Mouse (Mus musculus) hindbrain, embryonic 15.5 days (tissue): ENCODE results near the gene Rp9. TPM values are rescaled to one million over a fixed set of nuclear protein-coding genes. Genes with fewer than 3 reads are reported as not detected.
"Not testable (repeated sequence)": the region's sequence is repeated elsewhere in the genome, so short reads cannot be mapped to it uniquely, and the experiment has no call there.

Source experiments
- ATAC-seq: fragments of 200-750 bp; cut with Nextera tagmentation; 2 replicates; pipeline ENCODE4 v1.8.0; 2017; ENCODE audit warnings: low read depth, moderate number of reproducible peaks, moderate TSS enrichment; ENCODE audit not compliant: low FRiP score
- H3K27ac ChIP-seq: fragments of 300-500 bp; sonication (generic); replicated peaks from 2 replicates; pipeline ENCODE4 v1.5.1; 2015; ENCODE audit warnings: mild to moderate bottlenecking, inconsistent platforms
- H3K27me3 ChIP-seq: fragments of 300-500 bp; sonication (generic); 2 replicates; pipeline ENCODE4 v1.6.1; 2015; ENCODE audit warnings: control low read depth, inconsistent platforms
- H3K36me3 ChIP-seq: fragments of 300-500 bp; sonication (generic); 2 replicates; pipeline ENCODE4 v1.6.1; 2015; ENCODE audit warnings: control low read depth, inconsistent platforms
- H3K4me1 ChIP-seq: fragments of 300-500 bp; sonication (generic); replicated peaks from 2 replicates; pipeline ENCODE4 v1.6.1; 2015; ENCODE audit warnings: control low read depth, inconsistent platforms
- H3K4me2 ChIP-seq: fragments of 300-500 bp; sonication (generic); 2 replicates; pipeline ENCODE4 v1.6.1; 2015; ENCODE audit warnings: moderate library complexity, mild to moderate bottlenecking, inconsistent platforms
- H3K4me3 ChIP-seq: fragments of 300-500 bp; sonication (generic); 2 replicates; pipeline ENCODE4 v1.5.1; 2015; ENCODE audit warnings: mild to moderate bottlenecking, inconsistent platforms
- H3K9ac ChIP-seq: fragments of 300-500 bp; sonication (generic); 2 replicates; pipeline ENCODE4 v1.6.1; 2015; ENCODE audit warnings: inconsistent platforms
- H3K9me3 ChIP-seq: fragments of 300-500 bp; sonication (generic); 2 replicates; pipeline ENCODE4 v1.6.1; 2016; ENCODE audit warnings: control low read depth, inconsistent platforms
- WGBS: fragments of 180-500 bp; shearing (Covaris S2); methylation state at CpG from one replicate; pipeline ENCODE4 v1.1.7; 2015; 5-methylcytosine and 5-hydroxymethylcytosine counted together
- polyA plus RNA-seq: library from polyadenylated mRNA; unstranded; fragments of >200 nt; fragmentation: Nextera tagmentation; extraction: Ambion mirVana; gene quantifications from 2 replicates; pipeline ENCODE4 v1.2.1, GENCODE M21; 2015

Gene Rp9
- polyA plus RNA-seq, 1 experiment from 2014 or later: 67.5 TPM

DNA sequence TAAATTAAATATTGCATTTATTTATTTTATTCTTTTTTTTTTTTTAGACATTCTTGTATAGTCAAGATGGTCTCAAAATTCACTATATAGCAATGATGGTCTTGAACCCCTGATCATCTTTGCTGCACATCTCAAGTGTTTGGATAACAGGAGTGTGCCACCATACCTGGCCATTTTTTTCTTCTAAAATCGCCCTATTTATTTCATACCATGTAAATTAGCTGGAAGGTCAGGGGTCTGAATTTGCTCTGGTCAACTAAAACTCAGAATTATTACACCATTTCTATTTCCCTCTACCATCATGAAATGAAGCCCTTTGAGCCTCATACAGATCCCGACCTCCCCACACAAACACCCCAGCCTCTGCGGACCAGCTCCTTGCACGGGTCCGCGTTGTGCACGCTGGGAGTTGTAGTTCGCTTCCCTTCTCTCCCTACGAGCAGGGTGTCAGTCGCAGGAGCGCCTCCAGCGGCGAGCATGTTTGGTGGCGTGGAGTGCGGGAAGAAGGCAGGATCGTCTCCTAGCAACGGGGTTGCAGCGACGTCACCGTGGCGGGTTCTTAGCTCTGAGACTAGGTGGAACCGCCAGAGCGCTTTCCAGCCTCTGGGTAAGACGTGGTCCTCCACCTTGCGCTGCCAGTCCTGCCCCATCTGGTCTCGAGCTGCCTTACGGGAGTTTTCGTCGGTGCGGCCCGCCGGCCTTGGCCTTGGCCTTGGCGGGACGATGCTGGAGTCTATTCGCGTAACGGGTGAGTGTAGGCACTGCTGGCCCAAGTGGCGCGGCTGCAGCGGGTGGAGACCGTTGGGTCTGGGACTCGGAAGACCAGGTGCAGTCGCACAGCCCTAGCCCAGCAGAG lies 58.3 kb downstream of the Rp9 start, which contains the start of gene 9530077C05Rik:
Gene 9530077C05Rik (plus strand): TSS at position 512 of the 856 bp plus-strand sequence.
- Histone ChIP-seq H3K27me3 (no peaks in the 10 kb centered on the region), H3K4me2 (peak within 1 kb of the TSS; percentile 69), H3K4me1 (peaks cover 11% of the 10 kb centered on the region), H3K9ac (peak within 1 kb of the TSS; percentile 76), H3K4me3 (peak within 1 kb of the TSS; percentile 74), H3K36me3 (no peaks in the 10 kb centered on the region), H3K27ac (peak within 1 kb of the TSS; percentile 87), H3K9me3 (no peaks in the 10 kb centered on the region)
- 1% methylated on average over 43 of the region's 43 CpGs for WGBS
- ATAC-seq: peak; percentile 99

GRCm38 (mm10) chr9:22409501-22409900 lies 60.0 kb downstream of the Rp9 start:
- no peak overlapping the region for H3K27ac ChIP-seq
- H3K4me3 ChIP-seq: no peak overlapping the region
- WGBS: 79% methylated on average over 7 of the region's 7 CpGs
- no peak overlapping the region for H3K4me2 ChIP-seq
- peaks cover 11% of the 10 kb centered on the region for H3K4me1 ChIP-seq
- no peak overlapping the region for H3K9ac ChIP-seq
- no peaks in the 10 kb centered on the region for H3K36me3 ChIP-seq
- H3K9me3 ChIP-seq: no peaks in the 10 kb centered on the region
- no peak for ATAC-seq
- no peaks in the 10 kb centered on the region for H3K27me3 ChIP-seq

DNA sequence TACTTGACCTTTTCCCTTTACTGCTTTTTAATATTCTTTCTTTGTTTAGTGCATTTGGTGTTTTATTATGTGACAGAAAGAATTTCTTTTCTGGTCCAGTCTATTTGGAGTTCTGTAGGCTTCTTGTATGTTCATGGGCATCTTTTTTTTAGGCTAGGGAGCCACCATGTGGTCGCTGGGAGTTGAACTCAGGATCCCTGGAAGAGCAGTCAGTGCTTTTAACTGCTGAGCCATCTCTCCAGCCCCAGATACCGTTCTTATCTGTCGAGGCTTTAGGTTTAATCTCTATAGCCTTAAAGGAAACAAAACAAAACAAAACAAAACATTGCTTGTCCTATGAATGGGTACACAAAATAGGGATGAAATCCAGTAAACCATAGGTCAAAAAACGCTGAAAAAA lies 61.2 kb downstream of the Rp9 start:
- H3K9me3 ChIP-seq, H3K36me3 ChIP-seq, H3K4me2 ChIP-seq, ATAC-seq, H3K4me1 ChIP-seq, H3K4me3 ChIP-seq, H3K27me3 ChIP-seq, H3K27ac ChIP-seq, H3K9ac ChIP-seq: not testable (repeated sequence)
- 42% methylated on average over 4 of the region's 4 CpGs for WGBS

GRCm38 (mm10) chr9:22407633-22408032 lies 61.9 kb downstream of the Rp9 start:
- not testable (repeated sequence) for H3K9ac ChIP-seq, H3K27me3 ChIP-seq, H3K4me2 ChIP-seq, H3K27ac ChIP-seq, H3K36me3 ChIP-seq, H3K4me3 ChIP-seq, H3K4me1 ChIP-seq, H3K9me3 ChIP-seq, ATAC-seq
- 84% methylated on average over 4 of the region's 4 CpGs for WGBS

GRCm38 (mm10) chr9:22405414-22405813 lies 64.1 kb downstream of the Rp9 start:
- no peak overlapping the region for H3K27ac ChIP-seq
- no peaks in the 10 kb centered on the region for H3K9me3 ChIP-seq
- H3K4me2 ChIP-seq: no peak overlapping the region
- no peaks in the 10 kb centered on the region for H3K4me1 ChIP-seq
- no peaks in the 10 kb centered on the region for H3K36me3 ChIP-seq
- H3K27me3 ChIP-seq: no peaks in the 10 kb centered on the region
- ATAC-seq: no peak
- 82% methylated on average over 3 of the region's 3 CpGs for WGBS
- H3K9ac ChIP-seq: no peak overlapping the region
- H3K4me3 ChIP-seq: no peak overlapping the region

DNA sequence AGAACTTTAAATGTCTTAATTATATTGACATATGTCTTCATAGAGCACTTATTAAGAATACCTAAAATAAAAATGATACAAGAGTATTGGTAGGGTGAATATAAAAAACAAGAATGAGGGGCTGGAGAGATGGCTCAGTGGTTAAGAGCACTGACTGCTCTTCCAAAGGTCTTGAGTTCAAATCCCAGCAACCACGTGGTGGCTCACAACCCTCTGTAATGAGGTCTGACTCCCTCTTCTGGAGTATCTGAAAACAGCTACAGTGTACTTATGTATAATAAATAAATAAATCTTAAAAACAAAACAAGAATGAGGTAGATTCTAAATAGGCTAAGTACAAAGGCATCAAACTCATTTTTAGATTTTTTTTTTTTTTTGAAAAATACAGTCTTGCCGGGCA lies 66.0 kb downstream of the Rp9 start:
- not testable (repeated sequence) for H3K27me3 ChIP-seq, H3K27ac ChIP-seq, H3K9me3 ChIP-seq, H3K4me2 ChIP-seq, H3K36me3 ChIP-seq, H3K4me1 ChIP-seq, H3K9ac ChIP-seq, H3K4me3 ChIP-seq, ATAC-seq
- WGBS: 65% methylated on average over 2 of the region's 2 CpGs

- H3K4me3 ChIP-seq: no peak overlapping the region
- no peaks in the 10 kb centered on the region for H3K4me1 ChIP-seq
- WGBS: 85% methylated on average over 3 of the region's 3 CpGs
- ATAC-seq: no peak
- no peak overlapping the region for H3K4me2 ChIP-seq
- no peaks in the 10 kb centered on the region for H3K27me3 ChIP-seq
- no peaks in the 10 kb centered on the region for H3K36me3 ChIP-seq
- no peak overlapping the region for H3K9ac ChIP-seq
- H3K27ac ChIP-seq: no peak overlapping the region
- H3K9me3 ChIP-seq: no peaks in the 10 kb centered on the region
Measured at GRCm38 (mm10) chr9:22402976-22403375, 66.6 kb downstream of the Rp9 start.

DNA sequence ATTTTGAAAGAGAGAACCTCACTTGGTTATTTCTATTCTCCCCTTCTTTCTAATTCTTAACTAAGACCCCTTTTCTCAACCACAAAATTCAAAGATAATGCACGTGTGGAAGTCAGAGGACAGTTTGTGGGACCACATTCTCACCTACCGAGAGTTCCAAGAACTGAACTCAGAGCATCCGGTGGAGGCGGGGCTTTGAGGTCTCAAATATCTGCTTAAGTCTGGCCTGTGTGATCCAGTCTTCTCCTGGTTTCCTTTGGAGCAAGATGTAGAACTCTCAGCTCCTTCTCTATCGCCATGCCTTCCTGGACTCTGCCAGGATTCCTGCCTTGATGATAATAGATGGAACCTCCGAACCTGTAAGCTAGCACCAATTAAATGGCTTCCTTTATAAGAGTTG lies 67.5 kb downstream of the Rp9 start:
- H3K4me1 ChIP-seq: no peaks in the 10 kb centered on the region
- H3K9ac ChIP-seq: no peak overlapping the region
- H3K4me3 ChIP-seq: no peak overlapping the region
- H3K27me3 ChIP-seq: no peaks in the 10 kb centered on the region
- WGBS: 94% methylated on average over 6 of the region's 6 CpGs
- no peak overlapping the region for H3K27ac ChIP-seq
- no peaks in the 10 kb centered on the region for H3K9me3 ChIP-seq
- no peak overlapping the region for H3K4me2 ChIP-seq
- H3K36me3 ChIP-seq: no peaks in the 10 kb centered on the region
- no peak for ATAC-seq

DNA sequence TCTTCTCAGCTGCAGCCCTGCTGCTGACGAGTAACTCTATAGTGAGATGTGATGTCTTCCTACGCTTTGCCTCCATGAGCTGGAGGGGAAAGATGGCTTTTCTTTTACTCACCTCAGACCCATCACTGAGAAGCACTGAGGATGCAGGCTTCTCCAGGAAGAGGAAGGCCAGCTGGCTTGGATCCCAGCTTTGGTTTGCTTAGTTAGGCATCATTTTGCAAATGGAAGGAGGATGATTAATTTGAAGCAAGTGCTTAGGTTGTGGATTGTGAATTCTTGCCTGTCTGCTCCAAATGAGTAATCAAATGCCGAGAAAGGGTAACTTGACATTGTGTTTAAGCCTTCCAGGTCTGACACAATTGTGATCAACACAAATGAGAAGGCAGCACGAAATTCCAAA lies 70.5 kb downstream of the Rp9 start:
- Histone ChIP-seq H3K4me2 (no peak overlapping the region), H3K27ac (no peak overlapping the region), H3K4me3 (no peak overlapping the region), H3K36me3 (no peaks in the 10 kb centered on the region), H3K4me1 (no peaks in the 10 kb centered on the region), H3K9ac (no peak overlapping the region), H3K9me3 (no peaks in the 10 kb centered on the region), H3K27me3 (no peaks in the 10 kb centered on the region)
- 79% methylated on average over 4 of the region's 4 CpGs for WGBS
- ATAC-seq: no peak

GRCm38 (mm10) chr9:22394725-22395124 lies 74.8 kb downstream of the Rp9 start:
- H3K27ac ChIP-seq: no peak overlapping the region
- no peaks in the 10 kb centered on the region for H3K27me3 ChIP-seq
- H3K9ac ChIP-seq: no peak overlapping the region
- peaks cover 2% of the 10 kb centered on the region; the same call in 1 of the 2 replicates for H3K4me1 ChIP-seq
- H3K4me2 ChIP-seq: no peak overlapping the region
- no peak for ATAC-seq
- WGBS: 90% methylated on average over 2 of the region's 2 CpGs
- H3K4me3 ChIP-seq: no peak overlapping the region
- H3K36me3 ChIP-seq: no peaks in the 10 kb centered on the region
- no peaks in the 10 kb centered on the region for H3K9me3 ChIP-seq

GRCm38 (mm10) chr9:22390390-22390789 lies 79.2 kb downstream of the Rp9 start:
- no peak overlapping the region for H3K4me2 ChIP-seq
- no peak overlapping the region for H3K9ac ChIP-seq
- no peak overlapping the region for H3K4me3 ChIP-seq
- ATAC-seq: no peak
- H3K36me3 ChIP-seq: no peaks in the 10 kb centered on the region
- WGBS: 93% methylated on average over 5 of the region's 5 CpGs
- peaks cover 13% of the 10 kb centered on the region for H3K4me1 ChIP-seq
- no peaks in the 10 kb centered on the region for H3K27me3 ChIP-seq
- H3K9me3 ChIP-seq: no peaks in the 10 kb centered on the region
- H3K27ac ChIP-seq: no peak overlapping the region

DNA sequence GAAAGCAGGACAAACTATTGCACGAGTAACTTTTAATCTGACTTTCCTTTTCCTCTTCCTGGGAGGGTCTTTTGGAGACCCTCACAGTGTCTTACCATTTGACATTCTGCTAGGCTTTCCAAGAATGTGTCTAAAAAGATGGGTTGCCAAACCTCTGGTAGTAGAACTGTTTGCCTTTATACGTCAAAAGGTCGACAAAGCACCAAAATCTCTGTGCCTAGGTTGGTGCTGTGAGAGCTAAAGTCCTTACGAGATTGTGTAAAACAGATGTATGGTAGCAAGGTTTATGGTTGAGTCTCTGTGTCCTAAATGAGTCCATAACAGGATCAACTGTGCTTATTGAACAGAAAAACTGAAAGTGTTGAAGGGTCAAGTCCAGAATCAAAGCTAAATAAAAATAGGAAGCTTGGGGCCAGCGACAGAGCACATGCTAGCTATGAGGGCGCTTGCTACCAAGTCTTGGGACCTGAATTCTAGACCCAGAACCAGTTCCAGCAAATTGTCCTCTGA lies 79.8 kb downstream of the Rp9 start:
- H3K27me3 ChIP-seq: no peaks in the 10 kb centered on the region
- ATAC-seq: no peak
- no peaks in the 10 kb centered on the region for H3K36me3 ChIP-seq
- 72% methylated on average over 6 of the region's 6 CpGs for WGBS
- H3K4me3 ChIP-seq: peak overlapping the region; percentile 78
- H3K9me3 ChIP-seq: no peaks in the 10 kb centered on the region
- peak overlapping the region; percentile 86; the same call in 1 of the 2 replicates for H3K27ac ChIP-seq
- H3K4me2 ChIP-seq: peak overlapping the region; percentile 90
- peak overlapping the region; percentile 88; the same call in 1 of the 2 replicates for H3K9ac ChIP-seq
- peaks cover 13% of the 10 kb centered on the region for H3K4me1 ChIP-seq
